Mouse (Mus musculus) forebrain, embryonic 10.5 days (tissue): ENCODE data around the gene Ncoa3. TPM values are rescaled to one million over a fixed set of nuclear protein-coding genes. Genes with fewer than 3 reads are reported as not detected.

Experiments used
- DNase-seq: peaks from one replicate; pipeline ENCODE4 v3.0.0-alpha.2; 2017; ENCODE audit warnings: low spot score; ENCODE audit errors: extremely low spot score
- H3K27ac ChIP-seq: fragments of 300-500 bp; sonication (generic); 2 replicates; pipeline ENCODE4 v1.5.1; 2016; ENCODE audit warnings: mild to moderate bottlenecking
- H3K27me3 ChIP-seq: fragments of 300-500 bp; sonication (generic); 2 replicates; pipeline ENCODE4 v1.6.1; 2016; ENCODE audit warnings: mild to moderate bottlenecking; ENCODE audit not compliant: poor library complexity, severe bottlenecking
- H3K36me3 ChIP-seq: fragments of 300-500 bp; sonication (generic); replicated peaks from 2 replicates; pipeline ENCODE4 v1.6.1; 2016; ENCODE audit warnings: mild to moderate bottlenecking, moderate library complexity
- H3K4me1 ChIP-seq: fragments of 300-500 bp; sonication (generic); 2 replicates; pipeline ENCODE4 v1.6.1; 2016
- H3K4me3 ChIP-seq: fragments of 300-500 bp; sonication (generic); 2 replicates; pipeline ENCODE4 v1.5.1; 2016; ENCODE audit warnings: mild to moderate bottlenecking, moderate library complexity
- H3K9me3 ChIP-seq: fragments of 300-500 bp; sonication (generic); 2 replicates; pipeline ENCODE4 v1.6.1; 2016; ENCODE audit warnings: mild to moderate bottlenecking, moderate library complexity
- WGBS: fragments of 180-500 bp; shearing (Covaris S2); methylation state at CpG from one replicate; pipeline ENCODE4 v1.1.7; 2016; 5-methylcytosine and 5-hydroxymethylcytosine counted together
- polyA plus RNA-seq: library from polyadenylated mRNA; unstranded; fragments of >200 nt; fragmentation: Nextera tagmentation; extraction: Ambion mirVana; gene quantifications from 2 replicates; pipeline ENCODE4 v1.2.1, GENCODE M21; 2016

Gene Ncoa3
- polyA plus RNA-seq, 1 experiment from 2014 or later: 14.3 TPM

DNA sequence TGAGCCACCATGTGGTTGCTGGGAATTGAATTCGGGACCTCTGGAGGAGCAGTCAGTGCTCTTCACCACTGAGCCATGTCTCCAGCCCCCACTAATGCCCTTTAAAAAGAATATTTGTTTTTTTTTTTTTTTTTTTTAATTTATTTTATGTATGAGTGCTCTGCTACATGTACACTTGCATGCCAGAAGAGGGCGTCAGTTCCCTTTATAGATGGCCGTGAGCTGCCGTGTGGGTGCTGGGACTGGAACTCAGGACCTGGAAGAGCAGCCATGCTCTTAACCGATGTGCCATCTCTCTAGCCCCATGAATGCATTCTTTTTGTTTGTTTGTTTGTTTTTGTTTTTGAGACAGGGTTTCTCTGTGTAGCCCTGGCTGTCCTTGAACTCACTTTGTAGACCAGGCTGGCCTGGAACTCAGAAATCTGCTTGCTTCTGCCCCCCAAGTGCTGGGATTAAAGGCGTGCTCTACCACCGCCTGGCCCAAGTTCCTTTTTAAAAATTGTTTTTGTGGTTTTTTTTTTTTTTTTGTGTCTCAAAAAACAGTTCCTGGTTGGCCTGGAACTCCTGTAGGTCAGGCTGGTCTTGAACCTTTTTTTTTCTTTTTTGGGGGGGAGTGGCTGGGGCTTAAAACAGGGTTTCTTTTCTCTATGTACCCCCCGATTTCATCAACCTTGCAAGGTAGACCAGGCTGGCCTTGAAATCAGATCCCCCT is 5.0 kb downstream of the Ncoa3 start:
- Histone ChIP-seq H3K9me3 (peaks cover 5% of the 10 kb centered on the region; the same call in 1 of the 2 replicates), H3K36me3 (peaks cover 5% of the 10 kb centered on the region), H3K27me3 (no peaks in the 10 kb centered on the region), H3K4me3 (no peak overlapping the region), H3K27ac (no peak overlapping the region), H3K4me1 (peaks cover 67% of the 10 kb centered on the region)
- WGBS: 95% methylated on average over 8 of the region's 8 CpGs
- no peak for DNase-seq

DNA sequence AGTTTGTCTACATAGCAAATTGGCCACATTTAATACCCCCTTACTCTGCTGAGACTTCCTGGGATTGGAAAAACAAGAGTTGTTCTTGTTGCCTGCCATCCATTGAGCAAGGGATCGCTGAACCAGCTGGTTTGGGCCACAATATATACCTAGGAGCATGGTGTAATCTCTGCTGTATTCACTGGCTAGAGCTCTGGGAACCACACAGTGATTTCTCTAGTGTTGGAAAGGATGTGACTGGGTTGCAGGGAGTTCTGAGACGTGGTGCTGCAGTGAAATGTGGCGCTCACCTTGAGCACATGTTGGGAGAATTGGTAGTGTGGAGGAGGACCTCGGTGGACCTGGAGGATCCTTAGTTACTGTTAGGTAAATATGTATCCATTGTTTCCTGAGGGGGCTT is 6.5 kb downstream of the Ncoa3 start:
- DNase-seq: no peak
- peak overlapping the region; percentile 84 for H3K27ac ChIP-seq
- peaks cover 53% of the 10 kb centered on the region for H3K4me1 ChIP-seq
- H3K9me3 ChIP-seq: peaks cover 5% of the 10 kb centered on the region; the same call in 1 of the 2 replicates
- peaks cover 5% of the 10 kb centered on the region for H3K36me3 ChIP-seq
- no peaks in the 10 kb centered on the region for H3K27me3 ChIP-seq
- no peak overlapping the region for H3K4me3 ChIP-seq
- WGBS: 31% methylated on average over 4 of the region's 4 CpGs

DNA sequence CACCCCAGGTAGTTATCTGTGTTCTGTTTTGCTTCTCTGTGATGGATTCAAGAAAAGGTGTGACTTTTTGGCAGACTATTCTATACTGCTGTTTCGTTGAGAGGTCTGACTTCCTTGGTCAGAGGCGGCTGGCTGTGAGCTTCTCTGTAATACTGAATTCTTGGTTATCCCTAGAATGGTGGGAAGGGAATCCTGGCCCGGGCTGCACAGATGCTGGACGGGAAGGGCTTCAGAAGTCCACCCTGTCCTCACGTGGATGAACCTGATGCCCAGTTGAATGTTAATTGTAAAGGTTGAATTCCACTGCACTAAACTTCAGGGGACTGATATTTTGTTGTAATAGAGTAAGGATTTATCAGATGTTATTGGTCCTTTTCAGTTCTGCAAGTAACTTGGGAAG is 7.4 kb downstream of the Ncoa3 start:
- Histone ChIP-seq H3K4me3 (peak overlapping the region; percentile 32), H3K27ac (peak overlapping the region; percentile 84), H3K36me3 (no peaks in the 10 kb centered on the region), H3K9me3 (no peaks in the 10 kb centered on the region), H3K4me1 (peaks cover 49% of the 10 kb centered on the region), H3K27me3 (no peaks in the 10 kb centered on the region)
- WGBS: 8% methylated on average over 5 of the region's 5 CpGs
- peak; percentile 55 for DNase-seq

DNA sequence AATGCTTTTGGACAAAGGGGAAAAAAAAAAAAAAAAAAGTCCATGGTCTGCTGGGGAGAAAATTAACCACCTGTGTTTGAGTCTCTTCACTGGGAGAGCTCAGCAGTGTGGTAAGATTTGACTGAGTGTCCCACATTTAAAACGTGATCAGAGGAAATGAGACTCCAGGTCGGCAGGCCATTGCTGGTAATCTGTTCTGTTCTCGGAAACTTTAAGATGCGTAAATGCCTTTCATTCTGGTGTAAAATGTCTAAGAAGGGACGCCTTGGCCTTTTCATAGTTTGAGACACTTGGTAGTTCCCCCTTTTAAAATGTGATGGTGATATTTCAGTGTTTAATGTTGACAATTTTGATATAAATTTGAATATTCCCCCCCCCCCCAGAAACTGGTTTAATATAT is 7.8 kb downstream of the Ncoa3 start:
- Histone ChIP-seq H3K27me3 (no peaks in the 10 kb centered on the region), H3K9me3 (no peaks in the 10 kb centered on the region), H3K27ac (peak overlapping the region; percentile 84), H3K4me1 (peaks cover 49% of the 10 kb centered on the region), H3K36me3 (no peaks in the 10 kb centered on the region), H3K4me3 (peak overlapping the region; percentile 32)
- no peak for DNase-seq
- 7% methylated on average over 5 of the region's 5 CpGs for WGBS

DNA sequence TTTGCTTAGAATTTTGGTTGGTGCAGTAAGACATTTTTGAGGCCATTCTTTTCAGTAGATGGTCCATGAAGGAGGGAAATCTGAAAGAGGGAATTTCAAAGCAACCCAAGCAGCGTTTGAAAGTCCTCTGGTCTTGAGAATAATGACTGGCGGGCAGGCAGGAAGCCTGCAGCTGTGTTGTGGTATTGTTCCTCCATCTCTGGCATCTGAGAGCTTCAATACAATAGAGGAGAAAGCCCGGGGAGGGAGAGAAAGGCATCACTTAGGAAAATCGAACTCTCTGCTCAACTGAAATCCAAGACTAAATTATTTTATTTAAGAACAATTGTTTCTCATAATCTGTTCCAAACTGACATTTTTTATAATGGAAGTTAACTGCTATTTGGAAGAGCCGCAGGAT is 8.3 kb downstream of the Ncoa3 start:
- Histone ChIP-seq H3K4me1 (peaks cover 49% of the 10 kb centered on the region), H3K27ac (peak overlapping the region; percentile 84), H3K9me3 (no peaks in the 10 kb centered on the region), H3K27me3 (no peaks in the 10 kb centered on the region), H3K4me3 (peak overlapping the region; percentile 32), H3K36me3 (no peaks in the 10 kb centered on the region)
- DNase-seq: no peak
- WGBS: 5% methylated on average over 5 of the region's 5 CpGs

DNA sequence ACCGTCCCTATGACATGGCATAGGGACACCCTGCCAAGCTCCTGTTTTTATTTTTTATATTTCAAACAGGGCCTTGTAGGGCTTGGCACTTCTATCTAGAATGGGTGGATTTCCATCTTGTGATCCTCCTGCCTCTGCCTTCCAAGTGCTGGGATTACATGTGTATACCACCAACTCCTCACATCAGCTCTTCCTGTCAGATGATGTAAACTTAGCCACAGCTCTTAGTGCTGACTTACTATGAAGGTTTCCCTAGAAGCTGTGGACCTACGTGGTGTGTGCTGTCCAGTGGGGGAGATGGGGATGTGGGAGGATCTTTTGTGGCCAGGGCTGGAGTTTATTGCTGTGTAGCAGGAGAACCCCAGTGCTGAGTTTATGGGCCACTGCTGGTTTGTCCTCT is 8.9 kb downstream of the Ncoa3 start:
- Histone ChIP-seq H3K9me3 (no peaks in the 10 kb centered on the region), H3K27me3 (no peaks in the 10 kb centered on the region), H3K4me1 (peaks cover 49% of the 10 kb centered on the region), H3K4me3 (peak overlapping the region; percentile 32), H3K36me3 (no peaks in the 10 kb centered on the region), H3K27ac (peak overlapping the region; percentile 84)
- DNase-seq: no peak
- WGBS: 49% methylated on average over 2 of the region's 2 CpGs

DNA sequence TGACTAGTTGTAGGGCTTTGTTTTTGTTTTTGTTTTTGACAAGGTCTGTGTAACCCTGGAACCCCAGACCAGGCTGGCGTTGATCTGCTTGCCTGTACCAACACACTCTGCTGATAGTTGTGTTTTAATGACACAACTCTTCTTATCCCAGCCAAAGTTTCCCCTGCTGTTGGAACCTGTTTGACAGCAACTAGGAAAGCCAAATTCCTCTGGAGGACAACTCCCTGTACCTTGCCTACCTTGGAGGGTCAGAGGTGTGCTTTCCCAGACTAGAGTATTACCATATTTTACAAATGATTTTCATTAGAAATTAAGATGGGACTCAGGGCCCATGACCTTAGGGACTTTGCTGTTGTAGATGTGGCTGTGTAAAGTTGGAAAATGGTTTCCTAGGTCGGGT is 9.3 kb downstream of the Ncoa3 start:
- Histone ChIP-seq H3K27me3 (no peaks in the 10 kb centered on the region), H3K4me3 (no peak overlapping the region), H3K27ac (peak overlapping the region; percentile 84), H3K9me3 (no peaks in the 10 kb centered on the region), H3K36me3 (no peaks in the 10 kb centered on the region), H3K4me1 (peaks cover 49% of the 10 kb centered on the region)
- DNase-seq: no peak
- WGBS: 65% methylated on average over 2 of the region's 2 CpGs

DNA sequence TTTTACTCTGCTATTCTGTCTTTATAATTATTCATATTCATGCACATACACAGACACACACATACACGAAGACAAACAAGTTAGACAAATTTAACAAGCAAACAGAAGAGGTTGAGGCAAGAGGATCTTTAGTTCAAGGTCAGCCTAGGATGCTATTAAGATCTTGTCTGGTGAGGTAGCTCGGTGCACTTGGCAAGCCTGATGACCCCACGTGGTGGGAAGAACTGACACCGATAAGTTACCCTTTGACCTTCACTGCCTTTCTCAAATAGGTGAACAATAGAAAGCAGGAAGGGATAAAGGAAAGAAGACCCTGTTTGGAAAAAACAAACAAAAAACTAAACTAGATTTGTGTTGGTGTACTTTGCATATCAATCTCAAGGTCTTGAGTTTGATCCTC is 10.0 kb downstream of the Ncoa3 start:
- H3K4me1 ChIP-seq: peaks cover 49% of the 10 kb centered on the region
- H3K9me3 ChIP-seq: no peaks in the 10 kb centered on the region
- 77% methylated on average over 4 of the region's 4 CpGs for WGBS
- no peak for DNase-seq
- H3K27ac ChIP-seq: no peak overlapping the region
- no peak overlapping the region for H3K4me3 ChIP-seq
- H3K27me3 ChIP-seq: no peaks in the 10 kb centered on the region
- H3K36me3 ChIP-seq: no peaks in the 10 kb centered on the region

DNA sequence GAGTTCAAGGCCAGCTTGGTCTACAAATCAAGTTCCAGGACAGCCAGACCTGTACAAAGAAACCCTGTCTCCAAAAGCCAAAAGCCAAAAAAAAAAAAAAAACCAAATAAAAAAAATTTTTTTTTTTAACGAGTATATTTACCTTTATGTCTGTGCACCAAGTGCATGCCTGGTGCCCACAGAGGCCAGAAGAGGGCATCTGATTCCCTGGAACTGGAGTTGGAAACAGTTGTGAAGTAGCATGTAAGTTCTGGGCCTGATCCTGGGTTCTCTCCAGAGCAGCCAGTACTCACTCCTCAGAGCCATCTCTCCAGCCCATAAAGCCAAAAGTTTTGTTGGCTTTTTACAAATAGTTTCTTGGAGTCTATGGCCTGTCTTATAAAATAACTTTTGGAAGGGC is 10.6 kb downstream of the Ncoa3 start:
- no peaks in the 10 kb centered on the region for H3K36me3 ChIP-seq
- peaks cover 45% of the 10 kb centered on the region for H3K4me1 ChIP-seq
- no peak for DNase-seq
- no peak overlapping the region for H3K27ac ChIP-seq
- no peak overlapping the region for H3K4me3 ChIP-seq
- WGBS: 65% methylated on average over 1 of the region's 1 CpGs
- H3K9me3 ChIP-seq: no peaks in the 10 kb centered on the region
- H3K27me3 ChIP-seq: no peaks in the 10 kb centered on the region

DNA sequence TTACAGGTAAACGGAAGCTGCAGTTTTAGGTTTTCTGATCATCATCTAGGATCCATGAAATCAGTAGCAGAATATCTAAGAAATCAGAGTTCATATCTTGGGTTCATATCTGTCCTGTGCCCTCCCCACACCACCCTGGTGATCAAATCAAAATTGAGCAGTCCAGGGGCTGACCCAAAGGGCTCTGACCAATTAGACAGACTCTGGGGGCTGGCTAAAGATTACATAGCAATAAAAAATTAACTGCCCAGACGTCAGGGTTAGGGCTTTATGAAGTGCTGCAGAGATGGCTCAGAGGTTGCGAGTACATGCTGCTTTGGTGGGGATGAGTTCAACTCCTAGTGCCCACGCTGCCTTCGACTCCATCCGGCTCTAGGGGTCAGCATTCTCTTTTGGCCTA is 14.6 kb downstream of the Ncoa3 start:
- no peak overlapping the region for H3K27ac ChIP-seq
- no peaks in the 10 kb centered on the region for H3K36me3 ChIP-seq
- H3K4me1 ChIP-seq: peaks cover 44% of the 10 kb centered on the region
- H3K9me3 ChIP-seq: no peaks in the 10 kb centered on the region
- no peak overlapping the region for H3K4me3 ChIP-seq
- no peaks in the 10 kb centered on the region for H3K27me3 ChIP-seq
- WGBS: 85% methylated on average over 6 of the region's 6 CpGs
- no peak for DNase-seq

DNA sequence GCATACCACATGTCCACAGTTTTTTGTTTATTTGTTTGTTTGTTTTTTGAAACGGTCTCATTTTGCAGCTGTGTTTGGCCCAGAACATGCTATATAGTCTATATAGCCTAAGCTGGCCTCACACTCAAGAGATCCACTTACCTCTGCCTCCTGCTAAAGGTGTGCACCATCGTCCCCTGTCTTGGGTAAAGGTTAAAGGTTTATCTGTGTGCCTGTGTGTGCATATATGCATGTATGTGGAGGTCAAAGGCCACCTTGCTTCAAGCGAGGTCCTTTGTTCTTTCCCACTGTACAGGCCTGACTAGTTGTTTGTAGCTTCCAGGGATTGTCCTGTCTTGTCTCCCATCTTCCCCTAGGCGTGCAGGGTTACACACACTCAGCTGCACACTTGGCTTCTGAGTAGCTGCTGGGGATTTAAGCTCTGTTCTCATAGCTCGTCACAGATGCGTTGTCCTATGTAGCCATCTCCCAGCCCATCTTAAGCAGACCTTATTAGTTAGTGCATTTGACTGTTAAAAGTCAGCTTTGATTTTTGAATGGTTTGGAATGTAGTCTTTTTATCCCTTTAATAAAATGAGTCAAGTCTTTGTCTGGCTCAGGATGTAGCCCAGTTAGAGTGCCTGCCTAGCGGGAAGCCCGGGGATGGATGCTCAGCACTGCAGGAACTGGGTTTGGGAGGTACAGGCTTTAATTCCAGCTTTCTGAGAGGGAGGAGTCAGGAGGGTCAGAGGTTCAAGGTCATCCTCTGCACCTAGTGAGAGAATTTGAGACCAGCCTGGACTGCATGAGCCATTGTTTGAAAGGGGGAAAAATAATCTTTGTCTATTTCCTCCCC is 16.3 kb downstream of the Ncoa3 start:
- no peak for DNase-seq
- H3K4me1 ChIP-seq: peaks cover 42% of the 10 kb centered on the region
- H3K9me3 ChIP-seq: no peaks in the 10 kb centered on the region
- H3K27me3 ChIP-seq: no peaks in the 10 kb centered on the region
- H3K36me3 ChIP-seq: no peaks in the 10 kb centered on the region
- peak overlapping the region; percentile 8; the same call in 1 of the 2 replicates for H3K27ac ChIP-seq
- 43% methylated on average over 8 of the region's 8 CpGs for WGBS
- no peak overlapping the region for H3K4me3 ChIP-seq

DNA sequence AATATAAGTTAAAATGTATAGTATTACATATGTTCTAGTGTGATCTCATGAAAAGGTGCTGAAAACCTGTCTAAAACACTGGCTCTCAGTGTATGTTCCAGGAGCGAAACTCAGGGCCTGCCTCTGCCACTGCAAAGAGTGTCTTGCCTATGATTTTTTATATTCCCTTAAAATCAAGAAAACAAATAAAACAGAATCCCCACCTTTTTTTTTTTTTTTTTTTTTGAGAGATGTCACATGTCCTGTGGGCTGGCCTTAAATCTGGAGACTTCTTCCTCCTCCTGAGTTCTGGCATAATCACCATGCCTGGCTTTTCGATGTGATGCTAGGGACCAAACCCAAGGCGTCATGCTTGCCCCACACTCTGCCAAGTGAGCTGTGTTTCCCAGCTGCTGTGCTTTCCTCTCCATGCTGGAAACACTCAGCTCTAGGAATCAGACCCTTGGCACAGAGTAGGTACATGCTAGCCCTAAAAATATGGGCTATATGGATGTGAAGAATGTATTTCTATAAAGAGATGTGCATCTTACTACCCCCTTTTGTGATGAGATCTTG is 17.0 kb downstream of the Ncoa3 start:
- WGBS: 82% methylated on average over 3 of the region's 3 CpGs
- no peak for DNase-seq
- Histone ChIP-seq H3K4me3 (no peak overlapping the region), H3K9me3 (no peaks in the 10 kb centered on the region), H3K36me3 (peaks cover 6% of the 10 kb centered on the region), H3K4me1 (peaks cover 42% of the 10 kb centered on the region), H3K27me3 (no peaks in the 10 kb centered on the region), H3K27ac (peak overlapping the region; percentile 8; the same call in 1 of the 2 replicates)

DNA sequence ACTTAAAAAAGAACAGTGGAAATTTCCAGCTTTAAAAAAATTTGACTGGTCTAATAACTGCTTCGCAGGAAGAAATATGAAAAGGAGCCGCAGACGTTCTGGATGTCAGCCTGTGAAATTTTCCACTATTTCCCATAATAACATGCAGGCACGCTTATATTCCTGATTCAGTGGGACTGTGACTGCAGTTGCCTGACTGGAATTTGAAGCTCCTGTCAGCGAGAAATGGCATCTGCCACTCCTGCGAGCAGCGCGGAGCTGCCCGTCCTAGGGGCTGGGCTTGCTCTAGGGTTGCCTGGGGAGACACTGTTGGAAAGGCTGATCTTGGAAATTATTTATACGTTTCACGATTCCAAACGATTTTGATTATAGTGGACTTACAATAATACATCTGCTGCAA is 17.9 kb downstream of the Ncoa3 start:
- peaks cover 42% of the 10 kb centered on the region for H3K4me1 ChIP-seq
- DNase-seq: no peak
- H3K27ac ChIP-seq: no peak overlapping the region
- no peak overlapping the region for H3K4me3 ChIP-seq
- no peaks in the 10 kb centered on the region for H3K27me3 ChIP-seq
- whole genome bisulfite sequencing: 82% methylated on average over 12 of the region's 12 CpGs
- no peaks in the 10 kb centered on the region for H3K9me3 ChIP-seq
- peaks cover 14% of the 10 kb centered on the region for H3K36me3 ChIP-seq
